Mouse (Mus musculus) ES-E14 (cell line): ENCODE results near the gene Mrps27. TPM values are rescaled to one million over a fixed set of nuclear protein-coding genes. Genes with fewer than 3 reads are reported as not detected.

Source experiments
- DNase-seq: peaks from one replicate; pipeline ENCODE4 v3.0.0-alpha.2; 2013; ENCODE audit warnings: low read depth, low spot score
- H3K27ac ChIP-seq: 2 replicates; pipeline ENCODE4 v1.5.1; 2012; ENCODE audit warnings: low read depth, mild to moderate bottlenecking, low read length, moderate library complexity, mixed read lengths; ENCODE audit not compliant: poor library complexity, insufficient read depth, severe bottlenecking
- H3K36me3 ChIP-seq: 2 replicates; pipeline ENCODE4 v1.6.1; 2012; ENCODE audit warnings: mild to moderate bottlenecking, low read length, moderate library complexity, mixed read lengths; ENCODE audit not compliant: control insufficient read depth, poor library complexity, insufficient read depth, severe bottlenecking
- H3K4me1 ChIP-seq, 2 experiments: fragments of 150-350 bp in 1 of 2; sonication (generic) in 1 of 2; 2 replicates each; pipeline ENCODE4 v1.6.1; 2012; ENCODE audit warnings: low read length in 2 of 2, mild to moderate bottlenecking in 1 of 2, mixed read lengths in 1 of 2; ENCODE audit not compliant: control insufficient read depth in 2 of 2, insufficient read depth in 2 of 2, poor library complexity in 1 of 2
- H3K4me3 ChIP-seq, 2 experiments: fragments of 150-350 bp in 1 of 2; sonication (generic) in 1 of 2; 2 replicates each; pipeline ENCODE4 v1.5.1; 2012; ENCODE audit warnings: low read length in 2 of 2, low read depth in 1 of 2, mild to moderate bottlenecking in 1 of 2, mixed read lengths in 1 of 2; ENCODE audit not compliant: insufficient read depth in 1 of 2, poor library complexity in 1 of 2, severe bottlenecking in 1 of 2
- H3K9ac ChIP-seq: 2 replicates; pipeline ENCODE4 v1.6.1; 2012; ENCODE audit warnings: low read depth, mild to moderate bottlenecking, low read length, mixed read lengths; ENCODE audit not compliant: poor library complexity, insufficient read depth, severe bottlenecking
- H3K9me3 ChIP-seq: fragments of 150-350 bp; sonication (generic); 2 replicates; pipeline ENCODE4 v1.6.1; 2012; ENCODE audit warnings: low read depth, mild to moderate bottlenecking, low read length; ENCODE audit not compliant: control insufficient read depth, insufficient read depth
- CHD2 ChIP-seq: IDR thresholded peaks from 2 replicates; pipeline ENCODE4 v1.6.1; 2014; ENCODE audit warnings: mild to moderate bottlenecking, low read depth, low read length, inconsistent platforms
- HCFC1 ChIP-seq: IDR thresholded peaks from 2 replicates; pipeline ENCODE4 v1.6.1; 2012; ENCODE audit warnings: low read length, inconsistent platforms, borderline replicate concordance; ENCODE audit not compliant: insufficient read depth
- MAFK ChIP-seq: IDR thresholded peaks from 2 replicates; pipeline ENCODE4 v1.6.1; 2014; ENCODE audit warnings: mild to moderate bottlenecking, low read depth, low read length, inconsistent platforms; ENCODE audit not compliant: insufficient read depth
- ZC3H11A ChIP-seq: IDR thresholded peaks from 2 replicates; pipeline ENCODE4 v1.6.1; 2012; ENCODE audit warnings: low read depth, mild to moderate bottlenecking, inconsistent platforms, low read length, borderline replicate concordance
- ZNF384 ChIP-seq: IDR thresholded peaks from 2 replicates; pipeline ENCODE4 v1.6.1; 2012; ENCODE audit warnings: low read depth, low read length, inconsistent platforms
- in situ Hi-C, 2 experiments: fragments of 600-800 bp; cut with MboI; formaldehyde crosslinking; loops; one replicate each; pipeline ENCODE4 v1.15.1; 2025; ENCODE audit warnings: low sequenced_read_pairs in 2 of 2, inconsistent platforms in 1 of 2; ENCODE audit not compliant: unreplicated experiment in 2 of 2
- total RNA-seq: library from RNA; depleted of rRNA; stranded (reverse); fragments of 300-350 nt; gene quantifications from 2 replicates; pipeline ENCODE4 v1.2.3, GENCODE M21; 2012

Mrps27 gene
- total RNA-seq, 1 experiment = 34.5 TPM

DNA sequence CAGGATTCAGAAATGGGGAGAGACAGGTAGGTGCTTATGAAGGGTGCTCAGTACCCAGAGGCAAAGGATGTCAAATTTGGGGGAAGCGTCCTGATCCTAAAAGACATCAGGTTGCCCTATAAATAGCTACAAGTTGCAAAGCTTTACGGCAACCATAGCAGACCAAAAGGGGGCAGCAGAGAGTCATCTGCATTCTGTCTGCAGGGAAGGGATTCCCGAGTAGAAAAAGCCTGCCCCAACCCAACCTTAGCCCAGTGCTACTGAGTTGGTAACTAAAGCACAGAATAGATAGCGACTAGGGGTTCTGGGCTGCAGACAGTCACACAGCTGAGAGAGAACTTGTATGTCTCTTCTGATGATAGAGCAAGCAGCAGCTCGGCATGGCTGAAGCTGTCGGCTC is 31.0 kb downstream of the Mrps27 start:
- peak; percentile 72 for DNase-seq
- in situ Hi-C loops = loop anchor here in 1 of 2 experiments (10.0 kb wide), 1 partner anchor 469 kb away; no protein-coding TSS in a partner anchor
- Histone ChIP-seq H3K9ac (no peak overlapping the region), H3K9me3 (no peaks in the 10 kb centered on the region), H3K36me3 (peaks cover 3% of the 10 kb centered on the region; the same call in 1 of the 2 replicates), H3K27ac (no peak overlapping the region), H3K4me1 (no peaks in the 10 kb centered on the region), H3K4me3 (no peak overlapping the region)
- TF ChIP-seq MAFK (no peak), ZC3H11A (peak; percentile 57; the same call in 1 of the 2 replicates)

- in situ Hi-C loops = loop anchor here in 1 of 2 experiments (10.0 kb wide), 1 partner anchor 468 kb away; no protein-coding TSS in a partner anchor
- no peak for TF ChIP-seq HCFC1
- TF ChIP-seq CHD2 = no peak
- no peak for TF ChIP-seq MAFK
- TF ChIP-seq ZC3H11A = no peak
- TF ChIP-seq ZNF384 = no peak
- H3K27ac ChIP-seq = no peak overlapping the region
- H3K4me1 ChIP-seq = no peaks in the 10 kb centered on the region
- no peak overlapping the region for H3K9ac ChIP-seq
- DNase-seq = no peak
- no peaks in the 10 kb centered on the region; the same call in 1 of the 2 replicates for H3K36me3 ChIP-seq
- H3K4me3 ChIP-seq = no peak overlapping the region
- H3K9me3 ChIP-seq = no peaks in the 10 kb centered on the region
Measured at GRCm38 (mm10) chr13:99377055-99377454, 32.5 kb downstream of the Mrps27 start.

GRCm38 (mm10) chr13:99378223-99378622 is 33.6 kb downstream of the Mrps27 start:
- no peak overlapping the region for H3K27ac ChIP-seq
- H3K4me1 ChIP-seq = no peaks in the 10 kb centered on the region
- TF ChIP-seq ZC3H11A = no peak
- TF ChIP-seq CHD2 = no peak
- TF ChIP-seq MAFK = no peak
- no peak for TF ChIP-seq HCFC1
- TF ChIP-seq ZNF384 = no peak
- no peaks in the 10 kb centered on the region; the same call in 1 of the 2 replicates for H3K36me3 ChIP-seq
- no peak overlapping the region for H3K9ac ChIP-seq
- in situ Hi-C loops = loop anchor here in 1 of 2 experiments (10.0 kb wide), 1 partner anchor 467 kb away; no protein-coding TSS in a partner anchor
- no peak for DNase-seq
- no peak overlapping the region for H3K4me3 ChIP-seq
- H3K9me3 ChIP-seq = no peaks in the 10 kb centered on the region

DNA sequence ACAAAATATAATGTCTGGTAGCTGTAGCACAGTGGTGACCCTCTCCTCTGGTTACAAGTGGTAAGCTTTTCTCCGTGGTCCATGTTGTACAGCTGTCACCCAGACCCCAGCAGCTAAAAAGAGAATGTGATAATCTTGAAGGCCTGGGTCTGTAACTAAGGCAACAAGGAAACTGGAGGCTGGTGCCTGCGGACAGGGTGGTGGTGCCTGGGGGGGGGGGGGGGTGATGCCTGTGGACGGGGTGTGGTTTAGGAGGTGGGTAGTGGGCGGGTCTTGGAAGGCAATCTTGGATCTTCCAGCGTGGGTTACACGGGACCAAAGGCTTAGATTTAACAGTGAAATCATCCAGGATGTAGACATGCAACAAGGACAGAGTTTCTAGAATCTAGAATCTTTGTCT is 37.8 kb downstream of the Mrps27 start:
- in situ Hi-C loops = no loop called here
- Histone ChIP-seq H3K4me1 (peaks cover 0 to 3% of the 10 kb centered on the region in 2 experiments; a peak in 1 of 4 replicates), H3K9me3 (no peaks in the 10 kb centered on the region), H3K27ac (no peak overlapping the region), H3K4me3 (no peak overlapping the region), H3K9ac (no peak overlapping the region), H3K36me3 (no peaks in the 10 kb centered on the region; the same call in 1 of the 2 replicates)
- TF ChIP-seq ZC3H11A (no peak), CHD2 (no peak), HCFC1 (no peak), MAFK (no peak), ZNF384 (no peak)
- DNase-seq = peak; percentile 40
